In genomic region chr19:38479473-38479872, GRCm38 (mm10) we compare ENCODE assay signal across 14 mouse cellular contexts. TPM values are rescaled to one million over a fixed set of nuclear protein-coding genes. Genes with fewer than 3 reads are reported as not detected.
DNase-seq lines count a peak whose midpoint lies in the region; ATAC-seq and TF ChIP-seq lines count a peak whose summit lies in the region.
"Had no signal": no experiment of that assay in that cellular context is flagged by ENCODE, and none has a peak within 500 bp of the region (broad histone marks: within the 10 kb centered on the region; RNA-seq: fewer than 3 reads in every experiment).

No protein-coding gene starts in this region.

- no peaks in the 10 kb centered on the region for H3K9me3 ChIP-seq in heart, embryonic 16.5 days (replicated peaks; ENCODE audit: control insufficient read depth, low read length)
- H3K9me3 ChIP-seq in ES-E14 (ENCODE audit: control insufficient read depth, insufficient read depth, low read depth, low read length) = no peaks in the 10 kb centered on the region
- H3K9me3 ChIP-seq in forebrain, embryonic 12.5 days = no peaks in the 10 kb centered on the region
- H3K9me3 ChIP-seq in hindbrain, embryonic 15.5 days = no peaks in the 10 kb centered on the region
- H3K9me3 ChIP-seq: intestine, embryonic 15.5 days had no signal

- no peak overlapping the region for H3K4me3 ChIP-seq in heart, embryonic 16.5 days (ENCODE audit: low read length)
- no peak overlapping the region for H3K4me3 ChIP-seq in ES-E14 (ENCODE audit: insufficient read depth in 1 of 2, low read depth in 1 of 2, low read length in 2 of 2, poor library complexity in 1 of 2, severe bottlenecking in 1 of 2)
- no peak overlapping the region for H3K4me3 ChIP-seq in forebrain, embryonic 12.5 days (replicated peaks)
- H3K4me3 ChIP-seq in hindbrain, embryonic 15.5 days = no peak overlapping the region
- H3K4me3 ChIP-seq: intestine, embryonic 15.5 days had no signal

- no peak for DNase-seq in heart, adult 11 months
- DNase-seq in ES-E14 (ENCODE audit: low read depth, low spot score) (no peak), adipocyte (ENCODE audit: low spot score) (no peak)
- no peak for DNase-seq in right cerebral cortex, adult 2 months (ENCODE audit: low spot score in 2 of 2)
- DNase-seq: cerebellum, adult 8-10 months; kidney, postnatal 36 days; layer of hippocampus, postnatal 36 days; right cerebral cortex, postnatal 4 days; thymus, postnatal 36 days had no signal

- no peaks in the 10 kb centered on the region for H3K36me3 ChIP-seq in heart, embryonic 16.5 days (ENCODE audit: control insufficient read depth, insufficient read depth)
- no peaks in the 10 kb centered on the region for H3K36me3 ChIP-seq in ES-E14 (ENCODE audit: control insufficient read depth, insufficient read depth, low read length, poor library complexity, severe bottlenecking)
- no peaks in the 10 kb centered on the region for H3K36me3 ChIP-seq in forebrain, embryonic 12.5 days (replicated peaks)
- H3K36me3 ChIP-seq in hindbrain, embryonic 15.5 days = no peaks in the 10 kb centered on the region
- H3K36me3 ChIP-seq: intestine, embryonic 15.5 days had no signal

- H3K9ac ChIP-seq in heart, embryonic 16.5 days (ENCODE audit: low read length) = no peak overlapping the region
- H3K9ac ChIP-seq in ES-E14 (ENCODE audit: insufficient read depth, low read depth, low read length, poor library complexity, severe bottlenecking) = no peak overlapping the region
- H3K9ac ChIP-seq in forebrain, embryonic 12.5 days = no peak overlapping the region
- H3K9ac ChIP-seq in hindbrain, embryonic 15.5 days = no peak overlapping the region
- H3K9ac ChIP-seq: intestine, embryonic 15.5 days had no signal

- peak overlapping the region; percentile 56; the same call in 1 of the 2 replicates for H3K4me2 ChIP-seq in heart, embryonic 16.5 days (ENCODE audit: low read depth, low read length)
- H3K4me2 ChIP-seq in forebrain, embryonic 12.5 days = peak overlapping the region; percentile 21; the same call in 1 of the 2 replicates
- no peak overlapping the region for H3K4me2 ChIP-seq in hindbrain, embryonic 15.5 days

- peaks cover 24% of the 10 kb centered on the region for H3K4me1 ChIP-seq in heart, embryonic 16.5 days (ENCODE audit: control insufficient read depth, insufficient read depth, low read length)
- peaks cover 5 to 7% of the 10 kb centered on the region in 2 experiments; a peak in 2 of 4 replicates for H3K4me1 ChIP-seq in ES-E14 (ENCODE audit: control insufficient read depth in 2 of 2, insufficient read depth in 2 of 2, low read length in 2 of 2, poor library complexity in 1 of 2)
- H3K4me1 ChIP-seq in forebrain, embryonic 12.5 days = peaks cover 48% of the 10 kb centered on the region
- H3K4me1 ChIP-seq in hindbrain, embryonic 15.5 days (replicated peaks) = peaks cover 41% of the 10 kb centered on the region

- H3K27me3 ChIP-seq in heart, embryonic 16.5 days (ENCODE audit: control insufficient read depth, insufficient read depth, low read length) = no peaks in the 10 kb centered on the region
- peaks cover 51% of the 10 kb centered on the region for H3K27me3 ChIP-seq in forebrain, embryonic 12.5 days
- H3K27me3 ChIP-seq in hindbrain, embryonic 15.5 days = peaks cover 19% of the 10 kb centered on the region
- H3K27me3 ChIP-seq: intestine, embryonic 15.5 days had no signal

- ATAC-seq in heart, embryonic 16.5 days (replicated peaks; ENCODE audit: extremely low read depth, insufficient read depth, low FRiP score) = no peak
- no peak for ATAC-seq in forebrain, embryonic 12.5 days (ENCODE audit: low FRiP score)
- ATAC-seq in hindbrain, embryonic 15.5 days (ENCODE audit: low FRiP score, low read depth) = no peak
- ATAC-seq: CD4-positive, CD25-positive, alpha-beta regulatory T cell, adult 4 months had no signal

- in situ Hi-C loops in ES-E14 (cut with MboI; ENCODE audit: low sequenced_read_pairs in 2 of 2, unreplicated experiment in 2 of 2) = no loop called here

- 75% methylated on average over 5 of the region's 5 CpGs for WGBS in heart, embryonic 16.5 days
- 79% methylated on average over 5 of the region's 5 CpGs for WGBS in forebrain, embryonic 12.5 days
- WGBS in hindbrain, embryonic 15.5 days = 81% methylated on average over 5 of the region's 5 CpGs

- peak overlapping the region; percentile 58 for H3K27ac ChIP-seq in heart, embryonic 16.5 days (ENCODE audit: low read length)
- H3K27ac ChIP-seq in ES-E14 (ENCODE audit: insufficient read depth, low read depth, low read length, poor library complexity, severe bottlenecking) = no peak overlapping the region
- peak overlapping the region; percentile 81 for H3K27ac ChIP-seq in forebrain, embryonic 12.5 days
- H3K27ac ChIP-seq in hindbrain, embryonic 15.5 days (replicated peaks) = 0 out of 2 replicates have a peak overlapping the region, but pooled peaks have one; percentile 28
- H3K27ac ChIP-seq: intestine, embryonic 15.5 days had no signal

TF ChIP-seq in ES-E14, 5 proteins besides CTCF, POLR2A, EP300 and RAD21:
- no peak for TF ChIP-seq HCFC1 (IDR thresholded peaks at IDR 0.05; ENCODE audit: borderline replicate concordance, insufficient read depth, low read length)
- TF ChIP-seq MAFK (IDR thresholded peaks at IDR 0.05; ENCODE audit: insufficient read depth, low read depth, low read length) = peak; percentile 72

RNA-seq across cellular contexts. Expression of gene Plce1, which starts 1.4 kb away (rescaled TPM):
- polyA plus RNA-seq in heart, embryonic 16.5 days (2015; fragmentation: Nextera tagmentation; extraction: Ambion mirVana) = 5.8 and 7.7 TPM in 2 replicates
- total RNA-seq in ES-E14 (2012; rRNA removed) = 2.2 and 3.2 TPM in 2 replicates
- polyA plus RNA-seq in forebrain, embryonic 12.5 days (2016; fragmentation: Nextera tagmentation; extraction: Ambion mirVana) = 6.0 and 6.2 TPM in 2 replicates
- polyA plus RNA-seq in hindbrain, embryonic 15.5 days (2015; fragmentation: Nextera tagmentation; extraction: Ambion mirVana) = 4.2 and 5.0 TPM in 2 replicates
